22 mouse cellular contexts compared by ENCODE assay signal in genomic region chr3:115675546-115676535, GRCm38 (mm10). TPM values are rescaled to one million over a fixed set of nuclear protein-coding genes. Genes with fewer than 3 reads are reported as not detected.
DNase-seq lines count a peak whose midpoint lies in the region; ATAC-seq and TF ChIP-seq lines count a peak whose summit lies in the region.
"Had no signal": no experiment of that assay in that cellular context is flagged by ENCODE, and none has a peak within 500 bp of the region (broad histone marks: within the 10 kb centered on the region; RNA-seq: fewer than 3 reads in every experiment).

No protein-coding gene starts in this region.

- no peak overlapping the region for H3K4me2 ChIP-seq in midbrain, postnatal 0 days (ENCODE audit: low read depth, low read length, poor library complexity, severe bottlenecking)
- H3K4me2 ChIP-seq: limb, embryonic 12.5 days; liver, embryonic 13.5 days; lung, embryonic 15.5 days had no signal

- ATAC-seq in activated CD4-positive, CD25-positive, alpha-beta regulatory T cell, adult 4 months: peak; percentile 19
- no peak for ATAC-seq in midbrain, postnatal 0 days (ENCODE audit: low FRiP score)
- ATAC-seq: hindbrain, postnatal 0 days had no signal

- no peaks in the 10 kb centered on the region for H3K4me1 ChIP-seq in midbrain, postnatal 0 days (ENCODE audit: insufficient read depth, low read length)
- no peaks in the 10 kb centered on the region for H3K4me1 ChIP-seq in limb, embryonic 10.5 days
- H3K4me1 ChIP-seq: limb, embryonic 12.5 days; lung, embryonic 15.5 days had no signal

- intact Hi-C loops in heart, postnatal 25 days (cut with DNase I): no loop called here

- no peak overlapping the region for H3K4me3 ChIP-seq in midbrain, postnatal 0 days (ENCODE audit: low read depth, low read length)
- H3K4me3 ChIP-seq in limb, embryonic 10.5 days: no peak overlapping the region
- H3K4me3 ChIP-seq: forebrain, embryonic 10.5 days; hindbrain, embryonic 10.5 days; limb, embryonic 12.5 days; liver, embryonic 13.5 days; lung, embryonic 15.5 days had no signal

- peak; percentile 15; the same call in 1 of the 2 replicates for TF ChIP-seq CTCF in midbrain, postnatal 0 days (IDR thresholded peaks at IDR 0.05)

- DNase-seq in heart, adult 11 months: peak; percentile 69
- no peak for DNase-seq in heart, postnatal 25 days (ENCODE audit: low spot score)
- DNase-seq in CD4-positive helper T cell, adult 2 months (ENCODE audit: low read depth, low spot score): peak; percentile 49
- no peak for DNase-seq in midbrain, postnatal 0 days (ENCODE audit: low spot score)
- DNase-seq in urinary bladder, postnatal 36 days (ENCODE audit: low spot score in 2 of 2): no peak
- no peak for DNase-seq in limb, embryonic 10.5 days (ENCODE audit: low spot score)
- DNase-seq in urinary bladder, postnatal 14 days (ENCODE audit: low spot score): no peak
- DNase-seq: adrenal gland, postnatal 36 days; cerebellum, adult 8-10 months; gastrocnemius, postnatal 36 days; kidney, adult 18-20 months; kidney, postnatal 10 days; liver, embryonic 13.5 days; lung, postnatal 4 days; retina, postnatal 1 day; thymus, postnatal 25 days had no signal

- WGBS in midbrain, postnatal 0 days: 73% methylated on average over 6 of the region's 6 CpGs
- 89% methylated on average over 6 of the region's 6 CpGs for WGBS in limb, embryonic 10.5 days

- H3K9ac ChIP-seq in midbrain, postnatal 0 days (replicated peaks; ENCODE audit: low read length, poor library complexity, severe bottlenecking): no peak overlapping the region
- H3K9ac ChIP-seq: limb, embryonic 12.5 days; liver, embryonic 13.5 days; lung, embryonic 15.5 days had no signal

- no peaks in the 10 kb centered on the region for H3K9me3 ChIP-seq in midbrain, postnatal 0 days (ENCODE audit: low read length)
- H3K9me3 ChIP-seq in limb, embryonic 10.5 days (replicated peaks): no peaks in the 10 kb centered on the region
- H3K9me3 ChIP-seq: forebrain, embryonic 10.5 days; hindbrain, embryonic 10.5 days; limb, embryonic 12.5 days; liver, embryonic 13.5 days; lung, embryonic 15.5 days had no signal

- no peaks in the 10 kb centered on the region for H3K27me3 ChIP-seq in midbrain, postnatal 0 days (ENCODE audit: insufficient read depth, low read length)
- H3K27me3 ChIP-seq in limb, embryonic 10.5 days (ENCODE audit: low read depth, poor library complexity, severe bottlenecking): no peaks in the 10 kb centered on the region
- H3K27me3 ChIP-seq: limb, embryonic 12.5 days; liver, embryonic 13.5 days; lung, embryonic 15.5 days had no signal

- H3K36me3 ChIP-seq in midbrain, postnatal 0 days (ENCODE audit: insufficient read depth, low read length): no peaks in the 10 kb centered on the region
- no peaks in the 10 kb centered on the region for H3K36me3 ChIP-seq in limb, embryonic 10.5 days
- H3K36me3 ChIP-seq: forebrain, embryonic 10.5 days; hindbrain, embryonic 10.5 days; limb, embryonic 12.5 days; liver, embryonic 13.5 days; lung, embryonic 15.5 days had no signal

- no peak overlapping the region for H3K27ac ChIP-seq in midbrain, postnatal 0 days (ENCODE audit: low read depth, low read length)
- H3K27ac ChIP-seq in limb, embryonic 10.5 days: no peak overlapping the region
- H3K27ac ChIP-seq: forebrain, embryonic 10.5 days; hindbrain, embryonic 10.5 days; hindbrain, postnatal 0 days; limb, embryonic 12.5 days; liver, embryonic 13.5 days; lung, embryonic 15.5 days had no signal

RNA-seq across cellular contexts. Expression of gene S1pr1, which starts 39.0 kb away (rescaled TPM):
- total RNA-seq in heart, postnatal 25 days (2021): 10 to 100 TPM; 50.5 to 51.0 TPM
- polyA plus RNA-seq in activated CD4-positive, CD25-positive, alpha-beta regulatory T cell, adult 4 months (2017; shearing (Covaris generic)): 100 to 1,000 TPM; 192 to 215 TPM
- 42.1 and 56.7 TPM in 2 replicates for total RNA-seq in midbrain, postnatal 0 days (2014; rRNA removed)
- polyA plus RNA-seq in midbrain, postnatal 0 days (2015; fragmentation: Nextera tagmentation; extraction: Ambion mirVana): 32.9 and 34.2 TPM in 2 replicates
- 10.1 and 12.1 TPM in 2 replicates for polyA plus RNA-seq in limb, embryonic 10.5 days (2016; fragmentation: Nextera tagmentation; extraction: Ambion mirVana)

Comparison
In these comparisons a context has a peak if more than half of its experiments do, and no peak if none do; other contexts are left out.
1. DNase-seq: peak in heart, adult 11 months (single experiment) and CD4-positive helper T cell, adult 2 months (single experiment); none in heart, postnatal 25 days (single experiment), midbrain, postnatal 0 days (single experiment), urinary bladder, postnatal 36 days (0 of 2), limb, embryonic 10.5 days (single experiment) and urinary bladder, postnatal 14 days (single experiment).